Mouse (Mus musculus) embryonic stem cell, embryonic (primary cell): ENCODE data around the gene Phc2.

Experiments used
- CTCF ChIA-PET, 4 experiments: fragments of 300-600 bp in 2 of 4; fragments of 350-600 bp in 2 of 4; sonication (Branson Sonifier 250); formaldehyde crosslinking; loops; one replicate each; lab custom pipeline; 2022; ENCODE audit warnings: inconsistent platforms in 2 of 4; lab: Charles Lee
- POLR2A ChIA-PET, 4 experiments: fragments of 300-600 bp in 2 of 4; fragments of 350-600 bp in 2 of 4; sonication (Branson Sonifier 250); formaldehyde crosslinking; loops; one replicate each; lab custom pipeline; 2022; ENCODE audit warnings: antibody characterized with exemption in 4 of 4, inconsistent platforms in 1 of 4; lab: Charles Lee

The Phc2 gene

DNA sequence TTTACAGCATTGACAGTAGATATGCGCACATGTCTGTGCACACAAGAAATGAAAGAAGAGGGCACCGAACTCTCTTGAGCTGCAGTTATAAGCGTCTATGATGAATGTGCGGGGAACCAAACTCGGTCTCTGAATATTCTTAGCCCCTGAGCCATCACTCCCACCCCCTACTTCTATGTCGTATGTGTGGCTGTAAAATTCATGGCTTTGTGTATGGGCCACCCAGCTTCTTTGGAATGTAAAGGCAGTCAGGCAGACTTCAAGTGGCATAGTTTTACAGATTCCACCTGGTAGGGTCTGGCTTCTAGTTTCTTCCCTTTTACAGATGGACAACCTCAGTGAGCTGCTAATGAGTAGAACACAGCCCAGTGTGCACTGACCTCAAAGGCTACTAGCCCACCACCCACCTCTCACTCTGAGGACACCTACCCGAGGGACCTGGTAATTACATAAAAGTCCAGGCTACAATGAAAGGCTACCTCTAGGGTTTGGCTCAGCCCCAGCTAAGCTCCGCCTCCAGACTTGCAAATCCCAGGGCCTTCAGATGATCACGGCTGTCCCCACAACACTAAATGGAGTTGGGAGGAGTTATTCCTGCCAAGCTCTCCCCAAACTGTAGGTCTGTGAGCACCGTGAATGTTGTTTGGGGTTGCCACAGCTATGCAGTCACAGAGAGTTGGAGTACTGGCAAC is 18.5 kb upstream of the Phc2 start:
- ChIA-PET CTCF (interaction anchor here (0.6 to 1.5 kb wide), 5 partner anchors 11 to 273 kb away, joined by 3 to 5 read pairs (median 4); partner anchors contain the start of gene Zscan20 (in 1 of the 4)), POLR2A (interaction anchor here in 3 of 4 experiments (0.6 to 1.6 kb wide), 9 partner anchors 14 to 422 kb away, joined by 3 to 8 read pairs (median 3); partner anchors contain the start of genes Rnf19b (in 1 of the 3) and Tlr12 (in 1 of the 3))

- ChIA-PET CTCF (interaction anchor here in 2 of 4 experiments (0.5 to 1.6 kb wide), 4 partner anchors 23 to 253 kb away, joined by 3 to 4 read pairs (median 3); no protein-coding TSS in a partner anchor), POLR2A (interaction anchor here in 1 of 4 experiments (0.6 to 1.2 kb wide), 2 partner anchors 9 to 76 kb away, joined by 3 read pairs; no protein-coding TSS in a partner anchor)
Measured at GRCm38 (mm10) chr4:128637250-128637649, 17.3 kb upstream of the Phc2 start.

- POLR2A ChIA-PET = interaction anchor here in 1 of 4 experiments (0.7 to 1.4 kb wide), 4 partner anchors 13 to 420 kb away, joined by 3 to 5 read pairs (median 4); partner anchors contain the start of gene Rnf19b
- CTCF ChIA-PET = interaction anchor here in 3 of 4 experiments (0.6 to 1.8 kb wide), 5 partner anchors 24 to 812 kb away, joined by 3 to 6 read pairs (median 3); no protein-coding TSS in a partner anchor
Measured at GRCm38 (mm10) chr4:128638265-128638923, 16.1 kb upstream of the Phc2 start.

DNA sequence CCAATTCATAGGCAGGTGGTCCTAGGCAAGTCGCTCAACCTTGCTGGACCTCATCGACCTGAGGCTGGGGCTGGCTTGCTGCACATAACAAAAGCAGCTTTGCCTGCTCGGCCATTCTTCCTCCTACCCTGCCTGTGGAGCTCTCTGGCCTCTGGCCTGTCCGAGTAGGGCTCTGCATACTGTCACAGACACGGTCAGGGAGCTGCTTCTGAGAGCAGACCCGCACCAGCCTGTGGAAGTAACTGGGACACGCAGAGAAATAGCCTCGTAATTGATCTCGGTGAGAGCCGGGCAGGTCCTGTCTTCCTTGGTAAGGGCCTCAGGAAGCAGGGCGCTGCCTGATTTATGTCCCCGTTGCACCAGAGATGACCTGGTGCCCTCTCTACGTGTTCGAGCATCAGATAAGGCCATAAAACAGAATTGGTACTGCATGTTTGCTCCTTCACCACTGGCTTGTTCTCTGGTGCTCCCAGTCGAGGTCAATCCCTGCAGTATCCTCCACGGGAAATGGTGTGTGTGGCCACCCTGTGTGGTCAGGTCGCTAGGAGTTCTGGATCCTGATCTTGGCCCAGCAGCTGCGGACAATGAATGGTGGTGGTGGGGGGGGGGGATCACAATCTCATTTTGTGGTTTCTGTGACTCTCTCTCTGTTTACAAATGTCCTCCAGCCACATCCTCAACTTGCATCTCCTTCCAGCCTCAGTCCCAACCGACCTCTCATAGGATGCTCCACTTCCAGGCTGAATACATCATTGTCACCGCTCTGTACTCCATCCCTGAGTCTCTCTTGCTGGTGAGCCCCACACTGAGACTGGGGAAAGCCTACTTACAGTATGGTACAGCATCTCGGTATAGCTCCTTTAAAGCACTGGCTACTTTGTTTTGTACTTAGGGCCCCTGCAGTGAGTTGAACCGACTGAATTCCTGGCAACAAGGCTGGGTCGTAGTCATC is 12.5 kb upstream of the Phc2 start:
- ChIA-PET POLR2A (no interaction called here), CTCF (interaction anchor here in 1 of 4 experiments (0.6 kb wide), 1 partner anchor 136 kb away, joined by 3 read pairs; no protein-coding TSS in a partner anchor)

DNA sequence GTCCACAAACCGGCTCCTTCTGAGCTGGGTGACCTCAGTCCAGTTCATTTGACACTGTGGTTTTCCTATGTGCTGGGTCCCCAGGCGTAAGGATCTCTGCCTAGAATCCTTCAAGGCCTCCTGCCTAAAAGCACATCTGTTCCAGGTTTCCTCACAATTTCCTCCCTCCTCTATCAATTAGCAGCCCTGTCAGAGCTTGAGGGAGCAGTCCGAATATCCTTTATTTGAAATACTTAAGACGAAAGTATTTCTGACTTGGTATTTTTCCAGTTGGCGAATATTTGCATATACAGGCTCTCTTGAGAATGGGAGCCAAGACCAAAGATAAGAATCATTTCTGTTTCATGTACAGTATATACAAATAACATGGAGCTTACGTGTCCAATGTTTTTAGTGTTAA is 8.6 kb upstream of the Phc2 start:
- ChIA-PET POLR2A (interaction anchor here in 1 of 4 experiments (1.0 kb wide), 1 partner anchor 68 kb away, joined by 3 read pairs; no protein-coding TSS in a partner anchor), CTCF (interaction anchor here in 1 of 4 experiments (0.6 kb wide), 1 partner anchor 1115 kb away, joined by 3 read pairs; no protein-coding TSS in a partner anchor)

DNA sequence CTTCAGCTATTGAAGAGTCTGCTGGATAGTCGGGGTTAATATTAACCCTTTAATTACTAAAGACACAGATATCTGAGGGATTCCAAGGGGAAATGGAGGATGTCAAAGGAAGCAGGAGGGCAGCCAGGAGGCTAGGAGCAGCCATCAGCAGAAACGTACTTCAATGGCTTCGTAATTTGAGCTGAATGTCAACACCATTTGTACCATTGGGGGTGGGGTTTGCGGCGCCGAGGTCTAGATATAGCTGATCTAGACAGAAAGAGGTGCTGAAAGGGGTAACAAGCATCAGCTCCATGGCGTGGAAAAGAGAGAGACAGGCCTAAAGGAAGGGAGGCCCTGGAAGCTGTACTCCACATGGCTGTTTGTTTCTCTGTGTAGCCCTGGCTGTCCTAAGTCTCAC is 7.7 kb upstream of the Phc2 start:
- POLR2A ChIA-PET = interaction anchor here in 1 of 4 experiments (1.0 kb wide), 2 partner anchors 15 to 69 kb away, joined by 3 read pairs; no protein-coding TSS in a partner anchor
- CTCF ChIA-PET = interaction anchor here in 3 of 4 experiments (0.6 to 1.0 kb wide), 3 partner anchors 11 to 299 kb away, joined by 3 read pairs; no protein-coding TSS in a partner anchor

GRCm38 (mm10) chr4:128648567-128649255 is 5.8 kb upstream of the Phc2 start:
- ChIA-PET CTCF (interaction anchor here in 3 of 4 experiments (0.6 to 1.2 kb wide), 3 partner anchors 13 to 285 kb away, joined by 3 to 5 read pairs (median 3); no protein-coding TSS in a partner anchor), POLR2A (interaction anchor here in 1 of 4 experiments (0.6 to 1.1 kb wide), 2 partner anchors 12 to 134 kb away, joined by 3 read pairs; no protein-coding TSS in a partner anchor)

DNA sequence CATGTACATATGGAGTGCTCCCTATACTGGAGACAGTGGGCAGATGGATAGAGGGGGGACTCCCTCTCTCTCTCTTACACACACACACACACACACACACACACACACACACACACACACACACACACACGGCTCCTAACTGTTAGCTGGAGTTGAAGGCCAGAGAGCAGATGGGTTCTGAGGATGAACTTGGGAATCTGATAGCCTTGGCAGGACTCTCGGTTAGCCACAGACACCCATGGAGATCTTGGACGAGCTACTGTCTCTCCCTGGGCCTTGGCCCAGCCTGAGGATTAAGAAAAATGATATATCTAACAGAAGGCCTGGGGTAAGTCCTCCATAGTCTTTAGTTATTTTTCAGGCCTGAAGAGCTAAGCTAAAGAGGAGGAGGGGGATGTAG is 3.0 kb upstream of the Phc2 start:
- ChIA-PET CTCF (interaction anchor here in 2 of 4 experiments (0.7 to 1.2 kb wide), 2 partner anchors 37 to 38 kb away, joined by 3 read pairs; no protein-coding TSS in a partner anchor), POLR2A (interaction anchor here in 1 of 4 experiments (1.5 kb wide), 1 partner anchor 13 kb away, joined by 4 read pairs; no protein-coding TSS in a partner anchor)

- POLR2A ChIA-PET = no interaction called here
- CTCF ChIA-PET = interaction anchor here in 1 of 4 experiments (1.2 kb wide), 1 partner anchor 38 kb away, joined by 3 read pairs; no protein-coding TSS in a partner anchor
Measured at GRCm38 (mm10) chr4:128652584-128653298, 1.8 kb upstream of the Phc2 start.

DNA sequence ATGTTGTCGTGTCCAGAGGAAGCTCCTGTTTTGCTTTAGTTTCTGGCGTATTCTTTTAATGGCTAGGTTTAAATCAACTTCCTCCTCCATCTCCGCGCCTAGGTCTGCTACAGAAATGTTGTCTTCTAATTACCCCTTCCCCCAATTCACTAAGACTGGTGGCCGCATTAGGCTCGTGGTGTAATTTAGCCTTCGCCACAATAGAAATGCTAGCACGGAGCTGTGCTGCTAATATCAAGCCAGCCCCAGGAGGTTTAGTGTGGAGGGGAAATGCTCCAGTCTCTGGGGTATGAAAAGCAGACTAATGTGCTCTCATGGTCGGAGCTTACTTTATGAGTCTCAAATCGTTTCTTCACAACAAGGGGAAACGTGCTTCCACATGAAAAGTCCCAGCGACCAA is 944 bp downstream of the Phc2 start:
- ChIA-PET CTCF (interaction anchor here in 1 of 4 experiments (0.6 to 0.9 kb wide), 3 partner anchors 27 to 61 kb away, joined by 3 to 4 read pairs (median 3); no protein-coding TSS in a partner anchor), POLR2A (interaction anchor here in 1 of 4 experiments (0.6 to 1.2 kb wide), 5 partner anchors 10 to 748 kb away, joined by 3 to 5 read pairs (median 3); no protein-coding TSS in a partner anchor)

DNA sequence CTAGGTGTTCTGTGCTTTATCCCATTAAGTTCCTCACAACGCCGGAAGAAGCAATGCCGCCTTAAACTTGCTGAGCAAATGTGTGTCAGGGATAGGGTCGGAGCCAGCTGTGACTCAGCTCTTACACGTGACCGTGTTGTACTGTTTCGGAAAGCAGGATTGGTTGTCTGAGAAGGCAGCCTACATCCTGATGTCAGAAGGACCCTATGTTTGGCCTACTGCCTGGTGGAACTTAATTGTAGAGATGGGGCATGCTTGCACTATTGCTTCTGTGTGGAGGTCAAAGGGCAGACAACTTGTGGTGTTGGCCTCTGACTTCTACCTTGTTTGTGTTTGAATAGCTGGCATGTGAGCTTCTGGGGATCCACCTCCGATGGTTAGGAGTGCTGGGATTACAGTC is 5.7 kb downstream of the Phc2 start:
- CTCF ChIA-PET = no interaction called here
- POLR2A ChIA-PET = interaction anchor here in 2 of 4 experiments (0.7 to 1.4 kb wide), 6 partner anchors 9 to 397 kb away, joined by 3 read pairs; partner anchors contain the start of gene Zscan20 (in 1 of the 2)

GRCm38 (mm10) chr4:128661063-128661462 is 6.6 kb downstream of the Phc2 start:
- ChIA-PET POLR2A (no interaction called here), CTCF (interaction anchor here in 2 of 4 experiments (0.6 to 1.0 kb wide), 2 partner anchors 82 to 442 kb away, joined by 3 to 6 read pairs; no protein-coding TSS in a partner anchor)

GRCm38 (mm10) chr4:128664002-128664401 is 9.5 kb downstream of the Phc2 start:
- CTCF ChIA-PET = interaction anchor here in 1 of 4 experiments (0.6 kb wide), 1 partner anchor 439 kb away, joined by 3 read pairs; no protein-coding TSS in a partner anchor

GRCm38 (mm10) chr4:128666362-128666761 is 11.9 kb downstream of the Phc2 start:
- POLR2A ChIA-PET = interaction anchor here in 1 of 4 experiments (0.6 kb wide), 2 partner anchors 1308 to 1416 kb away, joined by 3 read pairs; no protein-coding TSS in a partner anchor
- CTCF ChIA-PET = interaction anchor here in 1 of 4 experiments (0.6 kb wide), 1 partner anchor 34 kb away, joined by 6 read pairs; no protein-coding TSS in a partner anchor

More at GRCm38 (mm10) chr4:128664002-128664401, 9.5 kb downstream of the Phc2 start:
- POLR2A ChIA-PET = no interaction called here

DNA sequence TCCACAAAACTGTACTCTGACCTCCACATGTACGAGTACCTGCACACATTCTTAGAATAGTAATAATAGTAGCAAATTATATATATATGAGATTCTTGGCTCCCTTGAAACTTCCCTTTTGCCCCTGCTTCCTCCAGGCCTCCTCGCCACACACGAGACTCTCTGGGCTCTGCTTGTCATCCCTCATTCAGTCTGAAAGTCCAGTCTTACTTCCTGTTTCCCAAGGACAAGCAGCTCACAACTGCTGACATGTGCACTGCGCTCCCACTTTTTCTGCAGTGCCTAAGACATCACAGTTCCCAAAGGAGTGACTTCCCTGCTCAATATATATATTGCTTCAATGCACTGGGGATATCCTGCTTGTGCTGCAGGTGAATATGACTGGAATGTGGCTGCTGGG is 12.7 kb downstream of the Phc2 start:
- ChIA-PET POLR2A (interaction anchor here in 1 of 4 experiments (0.6 kb wide), 2 partner anchors 262 to 1417 kb away, joined by 3 to 5 read pairs; no protein-coding TSS in a partner anchor), CTCF (interaction anchor here in 1 of 4 experiments (0.6 kb wide), 1 partner anchor 33 kb away, joined by 6 read pairs; no protein-coding TSS in a partner anchor)
